Mouse (Mus musculus): ENCODE data around the gene Mtrf1l. TPM values are rescaled to one million over a fixed set of nuclear protein-coding genes. Genes with fewer than 3 reads are reported as not detected.

Gene Mtrf1l
- polyA plus RNA-seq, 1 experiment from 2014 or later = 11.9 TPM

- Histone ChIP-seq H3K9ac (peak overlapping the region; percentile 43), H3K36me3 (peaks cover 27% of the 10 kb centered on the region), H3K4me3 (peak overlapping the region; percentile 69), H3K9me3 (no peaks in the 10 kb centered on the region), H3K27me3 (no peaks in the 10 kb centered on the region), H3K27ac (replicated peaks) (no peak overlapping the region), H3K4me2 (peak overlapping the region; percentile 99), H3K4me1 (replicated peaks) (peaks cover 38% of the 10 kb centered on the region)
- no peak for ATAC-seq (ENCODE audit: low read depth)
- 5% methylated on average over 1 of the region's 1 CpGs for WGBS
These were observed 20.0 kb downstream of the Mtrf1l start for GRCm38 (mm10) chr10:5803739-5804138.

DNA sequence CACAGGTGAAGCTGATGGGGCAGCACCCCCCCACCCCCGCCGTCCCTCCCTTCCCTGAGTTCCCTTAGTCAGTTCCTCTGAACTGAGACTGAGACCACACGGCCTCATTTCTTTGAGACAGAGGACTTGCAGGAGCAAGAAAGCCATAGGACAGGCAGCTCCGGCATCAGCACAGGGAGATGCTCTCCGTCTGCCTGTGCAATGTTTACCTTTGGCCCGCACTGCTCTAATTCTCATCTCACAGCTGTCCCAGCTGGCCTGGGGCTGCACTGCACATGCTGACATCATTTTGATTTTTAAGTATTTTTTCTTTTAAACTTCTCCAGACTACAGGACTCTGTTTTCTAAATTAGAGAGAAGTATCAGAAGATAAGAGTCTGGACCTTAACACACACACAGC lies 20.8 kb downstream of the Mtrf1l start:
- Histone ChIP-seq H3K4me3 (peak overlapping the region; percentile 69), H3K9ac (no peak overlapping the region), H3K9me3 (no peaks in the 10 kb centered on the region), H3K4me1 (replicated peaks) (peaks cover 38% of the 10 kb centered on the region), H3K27me3 (no peaks in the 10 kb centered on the region), H3K36me3 (peaks cover 36% of the 10 kb centered on the region), H3K4me2 (peak overlapping the region; percentile 99), H3K27ac (replicated peaks) (no peak overlapping the region)
- 40% methylated on average over 6 of the region's 6 CpGs for WGBS
- ATAC-seq (ENCODE audit: low read depth) = no peak

DNA sequence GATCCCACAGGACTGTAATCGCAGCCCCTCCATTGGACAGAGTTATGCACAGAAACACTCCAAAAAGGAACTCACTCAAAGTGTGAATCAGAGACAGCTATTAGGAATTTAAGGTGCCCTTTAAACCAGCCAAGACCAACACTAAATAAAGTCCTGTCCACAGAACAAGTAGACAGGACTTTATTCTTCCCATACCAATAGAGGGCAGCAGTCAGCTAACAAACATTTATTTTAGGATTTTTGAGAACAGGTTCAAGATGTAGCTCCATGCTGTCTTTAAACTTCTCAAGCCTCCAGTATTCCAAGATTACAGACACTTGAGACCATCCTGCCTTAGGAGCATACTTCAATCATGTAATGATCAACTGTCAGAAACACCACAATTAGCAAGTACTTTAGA lies 23.2 kb downstream of the Mtrf1l start:
- Histone ChIP-seq H3K9ac (no peak overlapping the region), H3K4me1 (replicated peaks) (peaks cover 34% of the 10 kb centered on the region), H3K4me3 (no peak overlapping the region), H3K27me3 (no peaks in the 10 kb centered on the region), H3K27ac (replicated peaks) (no peak overlapping the region), H3K9me3 (no peaks in the 10 kb centered on the region), H3K36me3 (peaks cover 42% of the 10 kb centered on the region), H3K4me2 (no peak overlapping the region)
- 93% methylated on average over 1 of the region's 1 CpGs for WGBS
- ATAC-seq (ENCODE audit: low read depth) = no peak

GRCm38 (mm10) chr10:5798069-5798468 lies 25.6 kb downstream of the Mtrf1l start:
- Histone ChIP-seq H3K27me3 (no peaks in the 10 kb centered on the region), H3K4me1 (replicated peaks) (peaks cover 14% of the 10 kb centered on the region), H3K36me3 (peaks cover 42% of the 10 kb centered on the region), H3K27ac (replicated peaks) (no peak overlapping the region), H3K4me2 (no peak overlapping the region), H3K4me3 (no peak overlapping the region), H3K9me3 (no peaks in the 10 kb centered on the region), H3K9ac (no peak overlapping the region)
- no peak for ATAC-seq (ENCODE audit: low read depth)
- WGBS = 84% methylated on average over 4 of the region's 4 CpGs

DNA sequence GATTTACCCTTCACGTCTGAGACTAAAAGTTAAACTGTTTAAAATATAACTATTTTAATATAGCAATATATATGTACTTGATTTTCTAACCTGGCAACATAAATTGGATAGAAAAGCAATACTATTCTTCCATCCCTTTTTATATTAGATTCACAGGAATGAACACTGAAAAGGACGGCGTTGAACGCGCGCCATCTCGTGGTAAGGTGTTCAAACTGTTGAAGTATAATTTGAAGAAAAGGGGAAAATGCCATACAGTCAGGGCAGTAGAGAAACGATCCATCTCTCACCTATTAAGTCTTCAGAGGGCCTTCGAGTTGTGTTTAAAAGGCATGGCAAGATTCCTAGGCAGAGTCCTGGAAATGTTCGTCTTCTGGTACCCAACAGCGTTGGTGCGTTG lies 33.1 kb downstream of the Mtrf1l start:
- Histone ChIP-seq H3K4me1 (replicated peaks) (no peaks in the 10 kb centered on the region), H3K9ac (no peak overlapping the region), H3K27me3 (no peaks in the 10 kb centered on the region), H3K27ac (replicated peaks) (no peak overlapping the region), H3K36me3 (no peaks in the 10 kb centered on the region), H3K4me3 (no peak overlapping the region), H3K4me2 (no peak overlapping the region), H3K9me3 (no peaks in the 10 kb centered on the region)
- WGBS = 19% methylated on average over 12 of the region's 12 CpGs
- ATAC-seq (ENCODE audit: low read depth) = no peak

GRCm38 (mm10) chr10:5786923-5787322 lies 36.8 kb downstream of the Mtrf1l start:
- H3K36me3 ChIP-seq = no peaks in the 10 kb centered on the region
- WGBS = 23% methylated on average over 4 of the region's 4 CpGs
- H3K27ac ChIP-seq (replicated peaks) = no peak overlapping the region
- no peaks in the 10 kb centered on the region for H3K27me3 ChIP-seq
- no peak overlapping the region for H3K4me3 ChIP-seq
- H3K4me2 ChIP-seq = no peak overlapping the region
- H3K9ac ChIP-seq = no peak overlapping the region
- no peak for ATAC-seq (ENCODE audit: low read depth)
- no peaks in the 10 kb centered on the region for H3K4me1 ChIP-seq (replicated peaks)
- H3K9me3 ChIP-seq = no peaks in the 10 kb centered on the region

Other genes starting within 250 kb of the Mtrf1l start
- gene Myct1, start 230.1 kb downstream of the Mtrf1l start, polyA plus RNA-seq (2015; fragmentation: Nextera tagmentation; extraction: Ambion mirVana) = 1.6 and 1.8 TPM in 2 replicates
- gene Vip, start 184.7 kb downstream of the Mtrf1l start, polyA plus RNA-seq (2015; fragmentation: Nextera tagmentation; extraction: Ambion mirVana) = 0.63 and 1.2 TPM in 2 replicates
- gene Fbxo5, start 18.3 kb downstream of the Mtrf1l start, polyA plus RNA-seq (2015; fragmentation: Nextera tagmentation; extraction: Ambion mirVana) = 12.5 and 16.2 TPM in 2 replicates
- gene Rgs17, start 98.5 kb upstream of the Mtrf1l start, polyA plus RNA-seq (2015; fragmentation: Nextera tagmentation; extraction: Ambion mirVana) = 12.9 and 13.2 TPM in 2 replicates